Mouse (Mus musculus) right cerebral cortex, adult 2 months (tissue): ENCODE measurements around the gene Frmpd3.
A peak's percentile ranks its signal among the peaks of the same experiment; 100 is the strongest.

Experiments used
- DNase-seq, 2 experiments: peaks; one replicate each; pipeline ENCODE4 v3.0.0; 2021 to 2022; ENCODE audit warnings: low spot score in 2 of 2

Frmpd3 gene

GRCm38 (mm10) chrX:140456279-140456731 is 114.2 kb downstream of the Frmpd3 start, which contains the start of gene Prps1:
Prps1 (plus strand) TSS chrX:140456613.
- DNase-seq, result peak; percentile 80 to 83

GRCm38 (mm10) chrX:140456751-140457491 is 114.9 kb downstream of the Frmpd3 start:
- peak in 1 of 2 experiments; percentile 8 for DNase-seq

- peak in 1 of 2 experiments; percentile 5 for DNase-seq
Observed at GRCm38 (mm10) chrX:140457502-140457901, 115.4 kb downstream of the Frmpd3 start.

GRCm38 (mm10) chrX:140478231-140478630 is 136.2 kb downstream of the Frmpd3 start:
- DNase-seq, result no peak

GRCm38 (mm10) chrX:140479171-140479570 is 137.1 kb downstream of the Frmpd3 start:
- DNase-seq, result peak; percentile 19 to 22
